Mouse (Mus musculus): ENCODE measurements around the gene Tbc1d1. TPM values are rescaled to one million over a fixed set of nuclear protein-coding genes. Genes with fewer than 3 reads are reported as not detected.

The Tbc1d1 gene
- total RNA-seq, 1 experiment = 31.1 TPM

DNA sequence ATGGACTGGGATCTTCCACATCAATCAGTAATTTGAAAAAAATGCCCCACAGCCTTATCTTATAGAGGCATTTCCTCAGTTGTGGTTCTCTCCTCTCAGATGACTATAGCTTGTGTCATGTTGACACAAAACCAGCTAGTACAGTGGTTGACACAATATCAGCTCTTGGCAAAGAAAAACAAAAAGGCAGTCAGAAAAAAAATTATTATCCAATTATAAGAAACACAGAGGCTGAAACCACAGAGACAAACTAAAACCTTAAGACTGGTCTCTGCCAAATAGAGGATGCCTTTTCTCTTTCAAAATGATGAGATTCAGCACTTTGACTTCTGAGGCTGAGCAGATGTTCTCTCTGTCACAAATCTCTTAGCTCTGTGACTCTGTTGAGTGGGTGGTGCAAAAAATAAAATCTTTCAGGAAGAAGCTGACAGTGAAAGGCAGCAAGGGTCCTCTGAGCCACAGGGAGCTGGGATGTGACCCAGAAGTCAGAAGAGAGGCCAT is 215.3 kb downstream of the Tbc1d1 start:
- Histone ChIP-seq H3K36me3 (ENCODE audit: control insufficient read depth, insufficient read depth, low read length, poor library complexity, severe bottlenecking) (no peaks in the 10 kb centered on the region; the same call in 1 of the 2 replicates), H3K4me1 (ENCODE audit: control insufficient read depth in 2 of 2, insufficient read depth in 2 of 2, low read length in 2 of 2, poor library complexity in 1 of 2) (peaks cover 3 to 5% of the 10 kb centered on the region in 2 experiments; a peak in 1 of 4 replicates), H3K9me3 (ENCODE audit: control insufficient read depth, insufficient read depth, low read depth, low read length) (no peaks in the 10 kb centered on the region), H3K9ac (ENCODE audit: insufficient read depth, low read depth, low read length, poor library complexity, severe bottlenecking) (no peak overlapping the region), H3K4me3 (ENCODE audit: insufficient read depth in 1 of 2, low read depth in 1 of 2, low read length in 2 of 2, poor library complexity in 1 of 2, severe bottlenecking in 1 of 2) (no peak overlapping the region), H3K27ac (ENCODE audit: insufficient read depth, low read depth, low read length, poor library complexity, severe bottlenecking) (no peak overlapping the region)
- in situ Hi-C loops (cut with MboI; ENCODE audit: low sequenced_read_pairs in 2 of 2, unreplicated experiment in 2 of 2) = no loop called here
- TF ChIP-seq ZC3H11A (IDR thresholded peaks at IDR 0.05; ENCODE audit: borderline replicate concordance, low read depth, low read length) (no peak), ZNF384 (IDR thresholded peaks at IDR 0.05; ENCODE audit: low read depth, low read length) (no peak), CHD2 (IDR thresholded peaks at IDR 0.05; ENCODE audit: low read depth, low read length) (no peak), MAFK (IDR thresholded peaks at IDR 0.05; ENCODE audit: insufficient read depth, low read depth, low read length) (no peak), HCFC1 (IDR thresholded peaks at IDR 0.05; ENCODE audit: borderline replicate concordance, insufficient read depth, low read length) (no peak)
- no peak for DNase-seq (ENCODE audit: low read depth, low spot score)

DNA sequence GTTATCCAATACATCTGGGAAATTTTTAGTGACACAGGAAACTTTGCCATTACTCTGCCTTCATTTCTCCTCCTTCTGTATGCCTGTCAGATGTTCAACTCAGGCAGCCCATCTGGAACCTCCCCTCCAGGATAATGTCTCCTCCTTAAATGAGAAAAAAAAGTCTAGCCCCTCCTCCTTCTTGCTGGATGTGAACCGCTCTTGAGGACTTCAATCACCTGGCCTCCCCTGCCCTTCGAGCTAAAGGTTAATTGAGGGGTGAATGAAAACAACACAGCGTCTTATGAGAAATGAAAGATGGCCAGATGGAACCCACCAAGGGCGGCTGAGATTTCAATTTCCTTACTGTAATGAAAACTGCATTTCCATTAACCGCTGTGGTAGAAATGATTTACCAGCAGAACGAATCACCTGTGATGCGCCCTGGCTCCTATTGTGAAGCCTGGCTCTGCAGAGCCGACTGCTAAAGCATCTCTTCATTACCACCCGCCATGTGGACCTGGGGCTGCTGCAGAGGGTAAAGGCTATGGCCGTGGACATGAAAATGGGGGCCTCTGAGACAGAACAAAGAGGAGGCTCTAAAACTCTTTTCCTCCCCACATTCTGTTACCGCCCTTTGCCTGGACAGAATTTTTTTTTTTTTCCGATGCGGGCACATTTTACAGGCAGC is 216.3 kb downstream of the Tbc1d1 start:
- no peaks in the 10 kb centered on the region; the same call in 1 of the 2 replicates for H3K36me3 ChIP-seq (ENCODE audit: control insufficient read depth, insufficient read depth, low read length, poor library complexity, severe bottlenecking)
- in situ Hi-C loops (cut with MboI; ENCODE audit: low sequenced_read_pairs in 2 of 2, unreplicated experiment in 2 of 2) = no loop called here

DNA sequence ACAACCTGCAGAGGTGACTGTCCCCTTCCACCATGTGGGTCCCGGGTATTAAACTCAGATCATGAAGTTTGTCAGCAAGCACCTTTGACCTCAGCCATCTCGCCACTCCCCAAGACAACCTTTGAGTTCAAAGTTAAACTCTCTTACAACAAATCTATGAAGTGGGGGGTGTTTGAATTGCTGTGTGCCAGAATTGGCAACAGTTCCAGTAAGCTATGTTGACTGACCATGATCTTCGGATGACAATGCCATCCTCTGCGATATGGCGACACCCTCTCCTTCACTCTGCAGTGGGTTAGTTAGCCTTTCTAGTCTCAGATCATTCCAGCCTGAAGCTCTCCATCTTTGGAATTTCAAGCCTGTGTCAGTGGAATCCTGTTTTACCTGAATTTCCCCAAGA is 217.6 kb downstream of the Tbc1d1 start:
- Histone ChIP-seq H3K27ac (ENCODE audit: insufficient read depth, low read depth, low read length, poor library complexity, severe bottlenecking) (no peak overlapping the region), H3K9ac (ENCODE audit: insufficient read depth, low read depth, low read length, poor library complexity, severe bottlenecking) (no peak overlapping the region), H3K4me3 (ENCODE audit: insufficient read depth in 1 of 2, low read depth in 1 of 2, low read length in 2 of 2, poor library complexity in 1 of 2, severe bottlenecking in 1 of 2) (no peak overlapping the region), H3K4me1 (ENCODE audit: control insufficient read depth in 2 of 2, insufficient read depth in 2 of 2, low read length in 2 of 2, poor library complexity in 1 of 2) (peaks cover 5% of the 10 kb centered on the region in 2 experiments; a peak in 2 of 4 replicates), H3K9me3 (ENCODE audit: control insufficient read depth, insufficient read depth, low read depth, low read length) (no peaks in the 10 kb centered on the region), H3K36me3 (ENCODE audit: control insufficient read depth, insufficient read depth, low read length, poor library complexity, severe bottlenecking) (no peaks in the 10 kb centered on the region; the same call in 1 of the 2 replicates)
- TF ChIP-seq CHD2 (IDR thresholded peaks at IDR 0.05; ENCODE audit: low read depth, low read length) (no peak), MAFK (IDR thresholded peaks at IDR 0.05; ENCODE audit: insufficient read depth, low read depth, low read length) (no peak), ZC3H11A (IDR thresholded peaks at IDR 0.05; ENCODE audit: borderline replicate concordance, low read depth, low read length) (no peak), ZNF384 (IDR thresholded peaks at IDR 0.05; ENCODE audit: low read depth, low read length) (no peak), HCFC1 (IDR thresholded peaks at IDR 0.05; ENCODE audit: borderline replicate concordance, insufficient read depth, low read length) (no peak)
- DNase-seq (ENCODE audit: low read depth, low spot score) = no peak
- in situ Hi-C loops (cut with MboI; ENCODE audit: low sequenced_read_pairs in 2 of 2, unreplicated experiment in 2 of 2) = no loop called here

More for the DNA sequence above, 216.3 kb downstream of the Tbc1d1 start:
- TF ChIP-seq HCFC1 (IDR thresholded peaks at IDR 0.05; ENCODE audit: borderline replicate concordance, insufficient read depth, low read length) = no peak
- TF ChIP-seq ZNF384 (IDR thresholded peaks at IDR 0.05; ENCODE audit: low read depth, low read length) = no peak
- no peak for TF ChIP-seq MAFK (IDR thresholded peaks at IDR 0.05; ENCODE audit: insufficient read depth, low read depth, low read length)
- no peak for TF ChIP-seq CHD2 (IDR thresholded peaks at IDR 0.05; ENCODE audit: low read depth, low read length)
- no peak for TF ChIP-seq ZC3H11A (IDR thresholded peaks at IDR 0.05; ENCODE audit: borderline replicate concordance, low read depth, low read length)
- no peak overlapping the region for H3K27ac ChIP-seq (ENCODE audit: insufficient read depth, low read depth, low read length, poor library complexity, severe bottlenecking)
- peaks cover 3 to 5% of the 10 kb centered on the region in 2 experiments; a peak in 1 of 4 replicates for H3K4me1 ChIP-seq (ENCODE audit: control insufficient read depth in 2 of 2, insufficient read depth in 2 of 2, low read length in 2 of 2, poor library complexity in 1 of 2)
- DNase-seq (ENCODE audit: low read depth, low spot score) = no peak
- H3K4me3 ChIP-seq (ENCODE audit: insufficient read depth in 1 of 2, low read depth in 1 of 2, low read length in 2 of 2, poor library complexity in 1 of 2, severe bottlenecking in 1 of 2) = no peak overlapping the region
- H3K9me3 ChIP-seq (ENCODE audit: control insufficient read depth, insufficient read depth, low read depth, low read length) = no peaks in the 10 kb centered on the region
- H3K9ac ChIP-seq (ENCODE audit: insufficient read depth, low read depth, low read length, poor library complexity, severe bottlenecking) = no peak overlapping the region

DNA sequence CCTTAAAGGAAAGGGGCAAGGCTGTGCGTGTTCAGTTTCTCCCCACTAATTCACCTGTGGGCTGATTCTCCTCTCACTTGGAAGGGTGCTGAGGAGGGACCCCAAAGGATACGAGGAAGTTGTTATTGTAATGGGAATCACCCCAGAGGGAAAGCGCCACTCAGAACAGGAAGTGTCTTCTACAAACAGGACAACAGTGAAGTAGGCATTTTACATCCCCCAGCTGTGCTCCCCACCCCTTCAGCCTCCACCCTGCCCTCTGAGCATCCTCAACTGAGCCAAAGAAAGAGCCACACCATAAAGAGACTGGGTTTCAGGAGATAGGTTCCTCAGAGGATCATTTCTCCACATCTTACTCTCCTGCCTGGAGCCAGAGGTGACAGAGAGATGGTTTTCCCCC is 219.7 kb downstream of the Tbc1d1 start:
- no peak for DNase-seq (ENCODE audit: low read depth, low spot score)
- in situ Hi-C loops (cut with MboI; ENCODE audit: low sequenced_read_pairs in 2 of 2, unreplicated experiment in 2 of 2) = no loop called here
- H3K27ac ChIP-seq (ENCODE audit: insufficient read depth, low read depth, low read length, poor library complexity, severe bottlenecking) = no peak overlapping the region
- no peak overlapping the region for H3K4me3 ChIP-seq (ENCODE audit: insufficient read depth in 1 of 2, low read depth in 1 of 2, low read length in 2 of 2, poor library complexity in 1 of 2, severe bottlenecking in 1 of 2)
- no peak overlapping the region for H3K9ac ChIP-seq (ENCODE audit: insufficient read depth, low read depth, low read length, poor library complexity, severe bottlenecking)
- no peaks in the 10 kb centered on the region for H3K9me3 ChIP-seq (ENCODE audit: control insufficient read depth, insufficient read depth, low read depth, low read length)
- TF ChIP-seq HCFC1 (IDR thresholded peaks at IDR 0.05; ENCODE audit: borderline replicate concordance, insufficient read depth, low read length) (no peak), MAFK (IDR thresholded peaks at IDR 0.05; ENCODE audit: insufficient read depth, low read depth, low read length) (no peak), ZNF384 (IDR thresholded peaks at IDR 0.05; ENCODE audit: low read depth, low read length) (no peak), CHD2 (IDR thresholded peaks at IDR 0.05; ENCODE audit: low read depth, low read length) (no peak), ZC3H11A (IDR thresholded peaks at IDR 0.05; ENCODE audit: borderline replicate concordance, low read depth, low read length) (no peak)
- H3K36me3 ChIP-seq (ENCODE audit: control insufficient read depth, insufficient read depth, low read length, poor library complexity, severe bottlenecking) = no peaks in the 10 kb centered on the region; the same call in 1 of the 2 replicates
- H3K4me1 ChIP-seq (ENCODE audit: control insufficient read depth in 2 of 2, insufficient read depth in 2 of 2, low read length in 2 of 2, poor library complexity in 1 of 2) = peaks cover 7 to 15% of the 10 kb centered on the region in 2 experiments; a peak in 2 of 4 replicates

Data from ES-E14 (cell line).